Mouse (Mus musculus) midbrain, embryonic 15.5 days (tissue): ENCODE measurements around the gene Itpr1. TPM values are rescaled to one million over a fixed set of nuclear protein-coding genes. Genes with fewer than 3 reads are reported as not detected.
A peak's percentile ranks its signal among the peaks of the same experiment; 100 is the strongest.

Experiments used
- ATAC-seq: fragments of 200-750 bp; cut with Nextera tagmentation; replicated peaks from 2 replicates; pipeline ENCODE4 v1.8.0; 2017; ENCODE audit warnings: moderate TSS enrichment
- H3K27ac ChIP-seq: fragments of 300-500 bp; sonication (generic); 2 replicates; pipeline ENCODE4 v1.5.1; 2015; ENCODE audit warnings: mild to moderate bottlenecking, inconsistent platforms
- H3K27me3 ChIP-seq: fragments of 300-500 bp; sonication (generic); replicated peaks from 2 replicates; pipeline ENCODE4 v1.6.1; 2015; ENCODE audit warnings: inconsistent platforms
- H3K36me3 ChIP-seq: fragments of 300-500 bp; sonication (generic); replicated peaks from 2 replicates; pipeline ENCODE4 v1.6.1; 2015; ENCODE audit warnings: inconsistent platforms
- H3K4me1 ChIP-seq: fragments of 300-500 bp; sonication (generic); 2 replicates; pipeline ENCODE4 v1.6.1; 2015; ENCODE audit warnings: inconsistent platforms
- H3K4me2 ChIP-seq: fragments of 300-500 bp; sonication (generic); 2 replicates; pipeline ENCODE4 v1.6.1; 2015; ENCODE audit warnings: inconsistent platforms, mild to moderate bottlenecking, moderate library complexity
- H3K4me3 ChIP-seq: fragments of 300-500 bp; sonication (generic); 2 replicates; pipeline ENCODE4 v1.5.1; 2015; ENCODE audit warnings: mild to moderate bottlenecking, inconsistent platforms
- H3K9ac ChIP-seq: fragments of 300-500 bp; sonication (generic); 2 replicates; pipeline ENCODE4 v1.6.1; 2015; ENCODE audit warnings: mild to moderate bottlenecking, inconsistent platforms
- H3K9me3 ChIP-seq: fragments of 300-500 bp; sonication (generic); 2 replicates; pipeline ENCODE4 v1.6.1; 2016; ENCODE audit warnings: inconsistent platforms
- WGBS: fragments of 180-500 bp; shearing (Covaris S2); methylation state at CpG from one replicate; pipeline ENCODE4 v1.1.7; 2015; ENCODE audit warnings: mixed read lengths; 5-methylcytosine and 5-hydroxymethylcytosine counted together
- polyA plus RNA-seq: library from polyadenylated mRNA; unstranded; fragments of >200 nt; fragmentation: Nextera tagmentation; extraction: Ambion mirVana; gene quantifications from 2 replicates; pipeline ENCODE4 v1.2.1, GENCODE M21; 2015

Gene Itpr1
- polyA plus RNA-seq, 1 experiment from 2014 or later = 4.7 TPM

DNA sequence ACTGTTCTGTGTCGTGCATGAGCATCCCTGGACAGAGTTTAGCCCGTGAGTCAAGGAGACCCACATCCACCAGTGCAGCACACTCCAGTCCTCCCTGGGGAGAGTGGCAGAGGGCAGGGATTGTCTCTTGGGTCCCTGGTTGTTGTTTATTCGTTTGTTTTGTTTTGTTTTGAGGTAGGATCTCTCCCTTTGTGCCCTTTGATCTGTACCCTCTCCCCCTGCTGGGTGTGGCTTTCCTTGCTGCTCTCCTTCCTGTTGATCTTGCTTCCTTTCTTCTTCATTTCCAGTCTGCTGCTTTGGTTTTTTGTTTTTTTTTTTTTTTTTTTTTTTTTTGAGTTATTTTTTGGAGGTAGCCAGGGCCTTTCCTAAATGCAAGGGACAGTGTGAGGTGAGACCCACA, 299.2 kb downstream of the Itpr1 start:
- Histone ChIP-seq H3K27ac (no peak overlapping the region), H3K27me3 (no peaks in the 10 kb centered on the region), H3K4me1 (no peaks in the 10 kb centered on the region), H3K4me3 (no peak overlapping the region), H3K9me3 (no peaks in the 10 kb centered on the region), H3K4me2 (no peak overlapping the region), H3K36me3 (no peaks in the 10 kb centered on the region), H3K9ac (no peak overlapping the region)
- WGBS = 61% methylated on average over 3 of the region's 3 CpGs
- ATAC-seq = no peak

DNA sequence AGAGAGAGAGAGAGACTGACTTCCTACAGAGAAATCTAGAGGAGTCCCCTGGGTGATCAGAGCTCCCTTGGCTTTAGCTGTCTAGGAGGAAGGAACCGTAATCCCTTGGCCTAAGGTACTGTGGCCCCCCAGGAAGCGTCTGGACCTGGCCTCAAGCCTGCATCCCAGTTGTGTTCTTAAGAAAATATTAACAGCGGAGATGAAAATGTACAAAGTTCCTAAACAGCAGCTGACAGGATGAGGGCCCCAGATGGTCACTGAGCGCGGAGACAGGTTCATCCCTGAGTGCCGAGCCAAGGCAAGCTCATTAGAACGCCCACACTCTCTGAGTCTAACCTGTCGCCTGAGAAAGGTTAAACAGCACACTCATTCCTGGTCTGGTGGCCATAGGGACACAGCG, 300.1 kb downstream of the Itpr1 start:
- no peak overlapping the region for H3K4me3 ChIP-seq
- ATAC-seq = no peak
- no peak overlapping the region for H3K4me2 ChIP-seq
- no peaks in the 10 kb centered on the region for H3K36me3 ChIP-seq
- WGBS = 86% methylated on average over 9 of the region's 9 CpGs
- no peaks in the 10 kb centered on the region for H3K4me1 ChIP-seq
- no peaks in the 10 kb centered on the region for H3K27me3 ChIP-seq
- no peaks in the 10 kb centered on the region for H3K9me3 ChIP-seq
- H3K9ac ChIP-seq = no peak overlapping the region
- no peak overlapping the region for H3K27ac ChIP-seq

DNA sequence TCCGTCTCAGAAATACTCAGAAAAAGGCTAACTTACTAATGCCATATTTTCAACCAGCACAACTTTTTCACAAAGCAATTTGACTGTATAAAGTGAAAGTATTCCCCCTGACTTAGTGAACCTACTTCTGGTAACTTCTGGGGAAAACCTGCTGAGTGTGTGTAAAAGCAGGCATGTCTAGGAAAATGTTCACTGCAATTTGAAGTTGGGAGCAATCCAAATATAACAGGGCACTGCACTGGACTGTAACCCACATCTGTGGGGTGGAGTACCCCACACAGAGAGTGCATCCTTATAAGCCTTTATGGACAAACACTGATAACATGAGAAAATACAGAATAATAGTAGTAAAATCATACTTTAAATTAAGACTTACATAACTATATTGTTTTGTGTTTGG, 303.4 kb downstream of the Itpr1 start:
- Histone ChIP-seq H3K4me3 (no peak overlapping the region), H3K27me3 (no peaks in the 10 kb centered on the region), H3K36me3 (no peaks in the 10 kb centered on the region), H3K9me3 (no peaks in the 10 kb centered on the region), H3K27ac (no peak overlapping the region), H3K4me2 (no peak overlapping the region), H3K9ac (no peak overlapping the region), H3K4me1 (0 out of 2 replicates have a peak, but pooled peaks cover 4% of the 10 kb centered on the region)
- ATAC-seq = no peak
- 87% methylated on average over 1 of the region's 1 CpGs for WGBS

DNA sequence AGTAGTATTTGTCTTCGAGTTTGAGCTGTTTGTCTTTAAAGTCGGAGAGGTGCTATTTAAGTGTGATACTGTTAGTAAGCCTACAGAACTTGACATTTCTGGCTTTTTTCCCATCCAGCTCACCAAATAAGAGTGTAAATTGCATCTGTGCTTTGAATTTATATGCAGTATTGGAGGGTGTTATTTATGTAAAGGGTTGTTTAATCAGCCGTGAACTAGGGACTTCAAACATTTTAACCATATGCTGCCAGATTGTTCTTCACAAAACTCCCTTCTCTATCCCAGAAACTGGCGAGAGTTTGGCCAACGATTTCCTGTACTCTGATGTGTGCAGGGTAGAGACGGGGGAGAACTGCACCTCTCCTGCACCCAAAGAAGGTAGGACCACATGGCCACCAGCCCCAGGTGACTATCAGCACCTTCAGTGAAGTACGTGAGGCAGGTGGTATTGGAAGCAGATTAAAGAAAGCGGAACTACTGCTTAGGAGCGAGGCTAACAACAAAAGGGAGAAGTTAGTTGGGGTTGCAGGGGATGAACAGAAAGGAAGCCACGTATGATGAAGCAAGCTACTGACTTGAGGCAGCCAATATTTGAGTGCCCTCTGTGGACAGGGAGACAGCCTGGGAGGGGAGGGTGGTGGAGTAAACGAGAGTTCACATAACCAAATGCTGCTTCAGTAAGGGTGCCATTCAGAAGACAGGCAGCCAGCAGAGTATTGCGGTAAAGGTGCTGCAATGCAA, 304.5 kb downstream of the Itpr1 start:
- Histone ChIP-seq H3K27me3 (no peaks in the 10 kb centered on the region), H3K4me2 (no peak overlapping the region), H3K27ac (no peak overlapping the region), H3K36me3 (no peaks in the 10 kb centered on the region), H3K9ac (no peak overlapping the region), H3K4me1 (0 out of 2 replicates have a peak, but pooled peaks cover 4% of the 10 kb centered on the region), H3K9me3 (no peaks in the 10 kb centered on the region), H3K4me3 (no peak overlapping the region)
- 83% methylated on average over 12 of the region's 12 CpGs for WGBS
- ATAC-seq = no peak

DNA sequence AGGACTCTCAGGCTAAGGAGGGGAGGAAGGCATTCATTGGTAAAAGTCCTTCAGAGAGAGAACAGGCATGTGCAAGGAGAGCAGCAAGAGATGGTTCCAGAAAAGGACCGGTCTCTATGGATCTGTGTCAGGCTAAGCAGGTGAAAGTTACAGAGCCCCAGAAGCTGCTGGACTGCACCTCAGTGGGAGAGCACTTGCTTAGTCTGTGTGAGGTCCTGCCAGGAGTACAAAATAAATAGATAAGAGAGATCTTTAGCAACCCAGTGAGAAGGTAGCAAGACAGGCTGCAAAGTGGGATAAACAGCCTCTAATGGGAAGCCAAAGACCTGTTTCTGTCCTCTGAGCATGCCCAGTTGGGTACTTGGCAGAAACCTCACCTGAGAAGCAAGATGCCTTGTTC, 305.1 kb downstream of the Itpr1 start:
- ATAC-seq = no peak
- Histone ChIP-seq H3K4me2 (no peak overlapping the region), H3K27ac (no peak overlapping the region), H3K9ac (no peak overlapping the region), H3K36me3 (no peaks in the 10 kb centered on the region), H3K4me3 (no peak overlapping the region), H3K4me1 (0 out of 2 replicates have a peak, but pooled peaks cover 4% of the 10 kb centered on the region), H3K27me3 (no peaks in the 10 kb centered on the region), H3K9me3 (no peaks in the 10 kb centered on the region)
- 96% methylated on average over 1 of the region's 1 CpGs for WGBS

DNA sequence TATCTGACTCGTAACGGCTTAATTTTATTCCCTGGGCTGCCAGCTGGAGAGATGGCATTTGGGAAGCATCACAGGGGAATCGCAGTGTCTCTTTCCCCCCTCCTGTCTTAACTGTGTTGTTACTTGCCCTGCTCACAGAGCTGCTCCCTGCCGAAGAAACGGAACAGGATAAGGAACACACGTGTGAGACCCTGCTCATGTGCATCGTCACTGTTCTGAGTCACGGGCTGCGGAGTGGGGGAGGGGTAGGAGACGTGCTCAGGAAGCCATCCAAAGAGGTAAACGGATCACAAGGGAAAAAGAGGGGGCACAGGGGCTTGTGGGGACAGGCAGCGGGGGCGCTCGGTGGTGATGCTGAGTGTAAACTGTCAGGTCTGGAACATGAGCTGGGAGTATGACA, 305.7 kb downstream of the Itpr1 start:
- H3K4me1 ChIP-seq = 0 out of 2 replicates have a peak, but pooled peaks cover 4% of the 10 kb centered on the region
- WGBS = 76% methylated on average over 14 of the region's 14 CpGs
- H3K9ac ChIP-seq = no peak overlapping the region
- H3K4me3 ChIP-seq = no peak overlapping the region
- no peaks in the 10 kb centered on the region for H3K9me3 ChIP-seq
- H3K4me2 ChIP-seq = no peak overlapping the region
- H3K27ac ChIP-seq = no peak overlapping the region
- no peaks in the 10 kb centered on the region for H3K27me3 ChIP-seq
- ATAC-seq = no peak
- H3K36me3 ChIP-seq = no peaks in the 10 kb centered on the region

DNA sequence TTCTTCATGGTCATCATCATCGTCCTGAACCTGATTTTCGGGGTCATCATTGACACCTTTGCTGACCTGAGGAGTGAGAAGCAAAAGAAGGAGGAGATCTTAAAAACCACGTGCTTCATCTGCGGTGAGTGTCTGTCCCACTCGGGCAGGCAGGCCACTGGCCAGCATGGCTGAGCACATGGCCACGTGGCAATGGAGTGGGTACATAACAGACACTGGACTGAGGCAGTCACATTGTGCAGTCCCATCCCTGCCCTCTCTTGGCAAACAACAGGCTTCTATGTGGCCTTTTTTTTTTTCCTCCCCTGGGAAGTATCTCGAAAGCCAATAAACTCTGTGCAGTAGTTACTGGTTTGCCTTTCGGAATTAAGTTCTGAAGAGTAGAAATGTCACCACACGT, 306.4 kb downstream of the Itpr1 start:
- Histone ChIP-seq H3K27me3 (no peaks in the 10 kb centered on the region), H3K4me2 (no peak overlapping the region), H3K4me1 (0 out of 2 replicates have a peak, but pooled peaks cover 4% of the 10 kb centered on the region), H3K9ac (no peak overlapping the region), H3K27ac (no peak overlapping the region), H3K9me3 (no peaks in the 10 kb centered on the region), H3K4me3 (no peak overlapping the region), H3K36me3 (no peaks in the 10 kb centered on the region)
- ATAC-seq = no peak
- WGBS = 92% methylated on average over 9 of the region's 9 CpGs

DNA sequence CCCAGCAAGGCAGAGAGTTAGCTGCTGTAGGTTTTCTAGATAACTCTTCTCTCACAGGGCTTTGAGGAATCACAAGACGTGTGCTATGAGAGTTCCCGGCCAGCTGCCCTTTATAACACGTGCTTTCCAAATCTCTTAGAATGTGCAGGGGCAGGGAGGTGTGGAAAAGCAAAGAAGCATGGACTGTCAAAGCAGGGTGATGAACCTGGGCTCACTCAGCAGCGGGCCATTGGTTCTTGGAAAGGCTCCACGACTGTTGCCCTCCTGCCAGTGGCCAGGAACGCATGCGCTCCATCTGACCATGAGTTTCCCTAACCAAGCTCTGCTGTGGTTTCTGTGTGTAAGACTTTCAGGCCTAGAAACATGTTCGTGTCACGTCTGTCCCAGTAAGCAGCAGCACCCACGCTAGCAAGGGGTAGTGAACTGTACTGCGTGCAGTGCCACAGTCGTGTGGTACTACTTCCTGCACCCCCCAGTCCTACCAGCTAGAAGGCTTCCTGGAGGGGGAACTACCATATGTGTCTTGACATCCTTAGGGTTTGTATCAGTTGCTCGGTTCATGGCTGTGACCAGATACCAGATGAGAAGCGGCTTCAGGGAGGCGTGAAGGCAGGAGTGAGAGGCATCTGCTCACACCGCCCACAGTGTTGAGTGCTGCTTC, 311.2 kb downstream of the Itpr1 start:
- Histone ChIP-seq H3K9ac (no peak overlapping the region), H3K4me2 (no peak overlapping the region), H3K27me3 (no peaks in the 10 kb centered on the region), H3K4me1 (no peaks in the 10 kb centered on the region), H3K4me3 (no peak overlapping the region), H3K36me3 (no peaks in the 10 kb centered on the region), H3K27ac (no peak overlapping the region), H3K9me3 (no peaks in the 10 kb centered on the region)
- 93% methylated on average over 16 of the region's 16 CpGs for WGBS
- ATAC-seq = no peak

DNA sequence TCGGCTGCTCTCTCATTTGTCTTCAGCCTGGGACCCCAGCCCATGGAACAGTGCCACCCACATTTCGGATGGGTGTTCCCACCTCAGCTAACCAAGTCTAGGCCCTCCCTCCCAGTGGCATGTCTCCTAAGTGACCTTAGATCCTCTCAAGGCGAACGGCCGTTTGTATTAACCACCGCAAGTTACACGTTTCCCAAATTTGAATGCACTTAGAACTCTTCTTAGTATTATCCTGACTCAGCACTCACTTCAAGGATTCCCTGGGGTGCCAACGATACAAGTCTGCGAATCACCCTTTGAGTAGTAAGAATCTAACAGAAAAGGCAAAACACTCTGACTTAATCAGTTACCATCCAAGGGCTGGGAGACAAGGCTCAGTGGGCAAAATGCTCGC, 311.7 kb downstream of the Itpr1 start:
- H3K27ac ChIP-seq = no peak overlapping the region
- H3K36me3 ChIP-seq = no peaks in the 10 kb centered on the region
- 92% methylated on average over 10 of the region's 10 CpGs for WGBS
- no peaks in the 10 kb centered on the region for H3K27me3 ChIP-seq
- no peak overlapping the region for H3K4me3 ChIP-seq
- no peak overlapping the region for H3K4me2 ChIP-seq
- H3K9ac ChIP-seq = no peak overlapping the region
- H3K9me3 ChIP-seq = no peaks in the 10 kb centered on the region
- no peak for ATAC-seq
- H3K4me1 ChIP-seq = no peaks in the 10 kb centered on the region

DNA sequence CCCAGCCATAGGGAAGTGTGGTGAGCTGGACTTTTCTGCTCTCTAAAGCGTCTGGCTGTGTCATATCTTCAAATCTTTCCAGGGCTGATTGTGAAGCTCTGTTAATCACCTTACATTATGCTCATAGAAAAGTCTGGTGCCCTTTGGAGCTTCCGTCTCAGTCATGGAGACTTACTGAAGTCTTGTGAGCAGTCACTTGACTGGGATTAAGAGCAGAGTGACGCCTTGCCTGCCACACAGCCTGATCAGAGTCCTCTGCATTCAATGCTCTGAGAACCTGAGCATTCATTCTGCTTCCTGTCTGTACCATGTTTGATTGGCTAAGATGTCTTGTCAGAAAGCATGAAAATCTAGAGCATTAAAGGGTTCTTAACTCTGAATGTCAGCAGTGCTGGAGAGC, 314.7 kb downstream of the Itpr1 start:
- H3K9ac ChIP-seq = no peak overlapping the region
- no peak overlapping the region for H3K4me3 ChIP-seq
- no peak overlapping the region for H3K27ac ChIP-seq
- no peak for ATAC-seq
- H3K9me3 ChIP-seq = no peaks in the 10 kb centered on the region
- H3K27me3 ChIP-seq = no peaks in the 10 kb centered on the region
- no peak overlapping the region for H3K4me2 ChIP-seq
- H3K36me3 ChIP-seq = no peaks in the 10 kb centered on the region
- peaks cover 10% of the 10 kb centered on the region for H3K4me1 ChIP-seq
- 67% methylated on average over 3 of the region's 3 CpGs for WGBS

DNA sequence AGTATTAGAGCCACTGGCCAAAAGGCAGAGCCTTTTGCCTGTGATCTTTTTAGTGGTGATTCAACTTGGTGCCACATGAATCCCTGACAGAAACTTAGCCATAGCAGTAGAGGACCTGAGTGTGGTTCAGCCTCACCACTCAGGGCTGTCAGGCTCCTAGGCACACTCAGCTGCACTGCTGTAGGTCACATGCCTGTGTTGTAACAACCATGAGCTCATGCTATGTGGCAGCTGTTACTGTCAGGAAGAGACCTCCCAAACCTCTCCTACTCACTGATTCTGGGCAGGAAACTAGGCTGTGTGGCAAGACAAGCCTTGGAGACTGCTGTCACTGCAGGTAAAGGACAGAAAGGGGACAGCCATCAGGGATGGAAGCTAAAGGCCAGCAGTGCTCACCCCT, 315.1 kb downstream of the Itpr1 start:
- no peaks in the 10 kb centered on the region for H3K36me3 ChIP-seq
- H3K4me1 ChIP-seq = peaks cover 10% of the 10 kb centered on the region
- H3K9me3 ChIP-seq = no peaks in the 10 kb centered on the region
- H3K4me3 ChIP-seq = no peak overlapping the region
- ATAC-seq = no peak
- no peak overlapping the region for H3K9ac ChIP-seq
- H3K27me3 ChIP-seq = no peaks in the 10 kb centered on the region
- H3K27ac ChIP-seq = no peak overlapping the region
- no peak overlapping the region for H3K4me2 ChIP-seq

DNA sequence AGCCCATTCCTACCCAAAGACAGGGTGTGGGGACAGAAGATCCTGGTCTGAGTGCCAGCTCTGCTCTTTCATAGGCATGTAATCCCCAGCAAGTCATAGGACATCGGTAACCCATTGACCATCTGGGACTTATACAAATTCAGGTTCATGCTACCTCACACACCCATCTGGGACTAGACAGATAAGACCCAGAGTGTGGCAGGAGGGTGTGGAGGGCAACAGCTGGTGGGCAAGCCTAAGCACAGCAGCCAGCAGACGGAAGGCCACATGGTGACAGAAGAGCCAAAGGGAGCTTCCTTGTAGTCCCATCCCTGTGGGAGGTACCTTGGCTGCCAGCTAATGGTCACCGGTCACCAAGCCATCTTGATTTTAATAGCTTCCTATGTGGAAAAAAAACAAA, 316.3 kb downstream of the Itpr1 start:
- ATAC-seq = no peak
- Histone ChIP-seq H3K27me3 (no peaks in the 10 kb centered on the region), H3K9ac (no peak overlapping the region), H3K4me1 (peaks cover 10% of the 10 kb centered on the region), H3K27ac (no peak overlapping the region), H3K4me3 (no peak overlapping the region), H3K36me3 (no peaks in the 10 kb centered on the region), H3K9me3 (no peaks in the 10 kb centered on the region), H3K4me2 (no peak overlapping the region)
- 88% methylated on average over 3 of the region's 3 CpGs for WGBS

DNA sequence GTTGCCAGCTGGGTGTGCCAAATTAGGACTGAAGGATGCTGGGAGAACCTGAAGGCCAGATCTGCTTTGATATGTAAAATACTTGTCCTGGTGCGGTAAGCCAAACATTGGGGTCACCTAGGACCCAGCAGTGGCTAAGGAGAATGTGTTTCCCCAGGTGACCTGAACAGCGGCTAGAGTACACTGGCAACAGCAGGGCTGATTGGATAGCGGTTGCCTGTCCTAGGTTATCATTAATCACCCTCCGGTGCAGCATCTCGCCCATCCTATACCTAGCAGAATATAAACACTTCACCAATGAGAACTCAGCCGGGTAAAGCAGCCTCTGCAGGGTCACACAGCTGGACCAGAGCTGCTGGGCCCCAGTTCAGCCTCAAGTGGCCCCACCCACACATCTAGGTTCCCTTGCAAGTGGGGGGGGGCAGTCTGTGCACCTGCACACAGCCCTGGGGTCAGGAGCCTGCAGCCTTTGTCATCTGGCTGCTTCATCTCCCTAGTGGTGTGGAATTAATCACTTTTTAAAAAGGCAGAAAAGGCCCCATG, 318.0 kb downstream of the Itpr1 start:
- H3K27me3 ChIP-seq = no peaks in the 10 kb centered on the region
- H3K9me3 ChIP-seq = no peaks in the 10 kb centered on the region
- H3K4me1 ChIP-seq = peaks cover 10% of the 10 kb centered on the region
- no peak overlapping the region for H3K4me3 ChIP-seq
- 21% methylated on average over 6 of the region's 6 CpGs for WGBS
- no peaks in the 10 kb centered on the region for H3K36me3 ChIP-seq
- no peak overlapping the region for H3K9ac ChIP-seq
- no peak overlapping the region for H3K27ac ChIP-seq
- no peak overlapping the region for H3K4me2 ChIP-seq
- peak; percentile 62 for ATAC-seq
